Mouse (Mus musculus) left cerebral cortex, postnatal 14 days (tissue): ENCODE results near the gene Cdadc1. TPM values are rescaled to one million over a fixed set of nuclear protein-coding genes. Genes with fewer than 3 reads are reported as not detected.
A peak's percentile ranks its signal among the peaks of the same experiment; 100 is the strongest.

ENCODE experiments used
- DNase-seq, 2 experiments: peaks; one replicate each; pipeline ENCODE4 v3.0.0; 2021 to 2022; ENCODE audit warnings: low spot score in 2 of 2, mixed read lengths in 1 of 2
- intact Hi-C: fragments of 180-260 bp; cut with DNase I; formaldehyde crosslinking; loops from one replicate; pipeline ENCODE4 v1.15.1; 2025
- long read RNA-seq, 2 experiments: library from polyadenylated mRNA; stranded (forward); transcript quantifications; one replicate each; pipeline ENCODE4 v2.0.0; 2021
- total RNA-seq, 2 experiments: library from RNA; stranded (reverse); gene quantifications; 2 replicates each; pipeline ENCODE4 v1.2.3; 2021

Cdadc1 gene
- 10 to 100 TPM; 48.7 to 52.8 TPM for total RNA-seq
- long read RNA-seq, experiment 1, transcript Cdadc1-204 (10 exons, 1,892 nt), result minor isoform, 9 of 90 reads
- long read RNA-seq, experiment 1, transcript Cdadc1-208 (11 exons, 3,189 nt), result minor isoform, 5 of 90 reads
- long read RNA-seq, experiment 1, transcript Cdadc1-207 (5 exons, 2,579 nt), result minor isoform, 10 of 90 reads
- long read RNA-seq, experiment 1, transcript Cdadc1-202 (10 exons, 2,202 nt), result major isoform, 45 of 90 reads
- long read RNA-seq, experiment 1, partial matches to known transcripts, result 3 of 90 reads
- long read RNA-seq, experiment 1, other reads (novel, unspliced or antisense), result 16 of 90 reads
- long read RNA-seq, experiment 2, transcript Cdadc1-202 (10 exons, 2,202 nt), result major isoform, 32 of 52 reads
- long read RNA-seq, experiment 2, partial matches to known transcripts, result 2 of 52 reads
- long read RNA-seq, experiment 2, other reads (novel, unspliced or antisense), result 9 of 52 reads

GRCm38 (mm10) chr14:59597398-59598259 is at the start of gene Cdadc1:
Gene Cdadc1 (minus strand): TSS chr14:59597959.
- intact Hi-C loops, result no loop called here
- peak; percentile 95 to 97 for DNase-seq

GRCm38 (mm10) chr14:59646826-59647697 is 49.3 kb upstream of the Cdadc1 start:
- DNase-seq, result no peak
- intact Hi-C loops, result no loop called here

- DNase-seq, result no peak
- intact Hi-C loops, result no loop called here
These were observed 47.1 kb upstream of the Cdadc1 start for GRCm38 (mm10) chr14:59644896-59645295.

GRCm38 (mm10) chr14:59644166-59644565 is 46.4 kb upstream of the Cdadc1 start:
- no peak for DNase-seq
- intact Hi-C loops, result no loop called here

- intact Hi-C loops, result no loop called here
- DNase-seq, result no peak
These were observed 45.8 kb upstream of the Cdadc1 start for GRCm38 (mm10) chr14:59643582-59643981.

- intact Hi-C loops, result no loop called here
- DNase-seq, result no peak
These were observed 44.1 kb upstream of the Cdadc1 start for GRCm38 (mm10) chr14:59641856-59642255.

GRCm38 (mm10) chr14:59638906-59639703 is 41.3 kb upstream of the Cdadc1 start:
- DNase-seq, result no peak
- intact Hi-C loops, result no loop called here

GRCm38 (mm10) chr14:59633988-59634387 is 36.2 kb upstream of the Cdadc1 start:
- DNase-seq, result no peak
- intact Hi-C loops, result no loop called here

GRCm38 (mm10) chr14:59633295-59633898 is 35.6 kb upstream of the Cdadc1 start:
- no peak for DNase-seq

GRCm38 (mm10) chr14:59632067-59632466 is 34.3 kb upstream of the Cdadc1 start:
- no peak for DNase-seq
- intact Hi-C loops, result no loop called here

More at GRCm38 (mm10) chr14:59633295-59633898, 35.6 kb upstream of the Cdadc1 start:
- intact Hi-C loops, result no loop called here

GRCm38 (mm10) chr14:59630096-59630495 is 32.3 kb upstream of the Cdadc1 start:
- intact Hi-C loops, result no loop called here

GRCm38 (mm10) chr14:59629308-59629707 is 31.5 kb upstream of the Cdadc1 start:
- no peak for DNase-seq
- intact Hi-C loops, result loop anchor here (5.0 kb wide), 1 partner anchor 313 kb away; no protein-coding TSS in a partner anchor

More at GRCm38 (mm10) chr14:59630096-59630495, 32.3 kb upstream of the Cdadc1 start:
- no peak for DNase-seq

- DNase-seq, result peak in 1 of 2 experiments; percentile 51
- intact Hi-C loops, result loop anchor here (5.0 kb wide), 1 partner anchor 314 kb away; no protein-coding TSS in a partner anchor
These were observed 30.1 kb upstream of the Cdadc1 start for GRCm38 (mm10) chr14:59627823-59628222.

- intact Hi-C loops, result loop anchor here (5.0 kb wide), 1 partner anchor 315 kb away; no protein-coding TSS in a partner anchor
- DNase-seq, result no peak
These were observed 29.5 kb upstream of the Cdadc1 start for GRCm38 (mm10) chr14:59627142-59627680.

- DNase-seq, result no peak
- intact Hi-C loops, result loop anchor here (5.0 kb wide), 1 partner anchor 316 kb away; no protein-coding TSS in a partner anchor
These were observed 29.0 kb upstream of the Cdadc1 start for GRCm38 (mm10) chr14:59626711-59627110.

- DNase-seq, result no peak
- intact Hi-C loops, result loop anchor here (5.0 kb wide), 1 partner anchor 316 kb away; no protein-coding TSS in a partner anchor
These were observed 28.1 kb upstream of the Cdadc1 start for GRCm38 (mm10) chr14:59625806-59626364.
